Mouse (Mus musculus) midbrain, embryonic 15.5 days (tissue): Measurements from ENCODE around the gene 4931423N10Rik. TPM values are rescaled to one million over a fixed set of nuclear protein-coding genes. Genes with fewer than 3 reads are reported as not detected.
"Not testable (repeated sequence)": the region's sequence is repeated elsewhere in the genome, so short reads cannot be mapped to it uniquely, and the experiment has no call there.

Experiments
- ATAC-seq: fragments of 200-750 bp; cut with Nextera tagmentation; replicated peaks from 2 replicates; pipeline ENCODE4 v1.8.0; 2017; ENCODE audit warnings: moderate TSS enrichment
- H3K27ac ChIP-seq: fragments of 300-500 bp; sonication (generic); 2 replicates; pipeline ENCODE4 v1.5.1; 2015; ENCODE audit warnings: mild to moderate bottlenecking, inconsistent platforms
- H3K27me3 ChIP-seq: fragments of 300-500 bp; sonication (generic); replicated peaks from 2 replicates; pipeline ENCODE4 v1.6.1; 2015; ENCODE audit warnings: inconsistent platforms
- H3K36me3 ChIP-seq: fragments of 300-500 bp; sonication (generic); replicated peaks from 2 replicates; pipeline ENCODE4 v1.6.1; 2015; ENCODE audit warnings: inconsistent platforms
- H3K4me1 ChIP-seq: fragments of 300-500 bp; sonication (generic); 2 replicates; pipeline ENCODE4 v1.6.1; 2015; ENCODE audit warnings: inconsistent platforms
- H3K4me2 ChIP-seq: fragments of 300-500 bp; sonication (generic); 2 replicates; pipeline ENCODE4 v1.6.1; 2015; ENCODE audit warnings: inconsistent platforms, mild to moderate bottlenecking, moderate library complexity
- H3K4me3 ChIP-seq: fragments of 300-500 bp; sonication (generic); 2 replicates; pipeline ENCODE4 v1.5.1; 2015; ENCODE audit warnings: mild to moderate bottlenecking, inconsistent platforms
- H3K9ac ChIP-seq: fragments of 300-500 bp; sonication (generic); 2 replicates; pipeline ENCODE4 v1.6.1; 2015; ENCODE audit warnings: mild to moderate bottlenecking, inconsistent platforms
- H3K9me3 ChIP-seq: fragments of 300-500 bp; sonication (generic); 2 replicates; pipeline ENCODE4 v1.6.1; 2016; ENCODE audit warnings: inconsistent platforms
- WGBS: fragments of 180-500 bp; shearing (Covaris S2); methylation state at CpG from one replicate; pipeline ENCODE4 v1.1.7; 2015; ENCODE audit warnings: mixed read lengths; 5-methylcytosine and 5-hydroxymethylcytosine counted together
- polyA plus RNA-seq: library from polyadenylated mRNA; unstranded; fragments of >200 nt; fragmentation: Nextera tagmentation; extraction: Ambion mirVana; gene quantifications from 2 replicates; pipeline ENCODE4 v1.2.1, GENCODE M21; 2015

The 4931423N10Rik gene
- polyA plus RNA-seq = 0.09 and 0.18 TPM in 2 replicates

- peak; percentile 54; the same call in 1 of the 2 replicates for ATAC-seq
- Histone ChIP-seq H3K27me3 (no peaks in the 10 kb centered on the region), H3K36me3 (no peaks in the 10 kb centered on the region), H3K9ac (no peak within 1 kb of the TSS), H3K27ac (no peak within 1 kb of the TSS), H3K4me2 (no peak within 1 kb of the TSS), H3K4me1 (no peaks in the 10 kb centered on the region), H3K4me3 (no peak within 1 kb of the TSS), H3K9me3 (no peaks in the 10 kb centered on the region)
- 84% methylated on average over 15 of the region's 15 CpGs for WGBS
Measured at GRCm38 (mm10) chr2:23207070-23207526, at the start of gene 4931423N10Rik. Gene 4931423N10Rik (plus strand): TSS chr2:23207476.

DNA sequence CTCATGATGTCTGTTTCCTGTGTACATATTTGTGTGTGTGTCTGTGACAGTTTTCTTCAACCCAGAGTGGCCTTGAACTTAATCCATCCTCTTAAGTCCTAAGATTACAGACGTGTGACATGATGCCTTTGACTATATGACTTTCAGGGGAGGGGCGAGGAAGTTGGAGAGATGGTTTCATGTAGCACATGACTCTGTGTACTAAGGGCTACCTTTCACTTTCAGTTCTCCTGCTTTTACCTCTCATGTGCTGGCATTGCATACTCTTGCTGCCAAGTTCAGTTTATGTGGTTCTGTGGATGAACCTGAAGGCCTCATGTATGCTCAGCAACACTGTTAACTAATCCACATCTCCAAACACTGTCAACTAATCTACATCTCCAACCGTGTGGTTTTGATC, 35.0 kb upstream of the 4931423N10Rik start:
- Histone ChIP-seq H3K36me3 (peaks cover 47% of the 10 kb centered on the region), H3K4me2 (no peak overlapping the region), H3K4me3 (no peak overlapping the region), H3K27ac (no peak overlapping the region), H3K9ac (no peak overlapping the region), H3K9me3 (no peaks in the 10 kb centered on the region), H3K27me3 (no peaks in the 10 kb centered on the region), H3K4me1 (no peaks in the 10 kb centered on the region)
- 92% methylated on average over 3 of the region's 3 CpGs for WGBS
- ATAC-seq = no peak

DNA sequence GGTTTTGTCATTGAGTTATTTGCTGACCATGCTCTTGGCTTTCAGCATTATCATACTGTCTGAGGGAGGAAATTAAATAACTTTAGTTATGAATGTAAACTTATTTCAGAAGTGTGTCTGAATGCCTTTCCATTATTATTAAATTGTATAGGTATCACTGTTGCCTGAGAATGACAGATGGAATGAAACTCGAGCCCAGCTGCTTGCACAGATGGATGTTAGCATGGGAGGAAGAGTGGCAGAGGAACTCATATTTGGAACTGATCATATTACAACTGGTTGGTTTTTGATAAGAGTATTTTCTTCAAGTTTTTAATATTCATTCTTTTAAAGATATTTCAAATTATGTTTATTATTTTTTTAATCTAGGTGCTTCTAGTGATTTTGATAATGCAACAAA, 12.9 kb upstream of the 4931423N10Rik start:
- H3K36me3 ChIP-seq = peaks cover 43% of the 10 kb centered on the region
- WGBS = 92% methylated on average over 1 of the region's 1 CpGs
- ATAC-seq = no peak

GRCm38 (mm10) chr2:23201034-23201433, 6.2 kb upstream of the 4931423N10Rik start:
- Histone ChIP-seq H3K4me2 (no peak overlapping the region), H3K9ac (no peak overlapping the region), H3K27ac (no peak overlapping the region), H3K27me3 (no peaks in the 10 kb centered on the region), H3K36me3 (peaks cover 11% of the 10 kb centered on the region; the same call in 1 of the 2 replicates), H3K4me3 (no peak overlapping the region), H3K4me1 (no peaks in the 10 kb centered on the region), H3K9me3 (no peaks in the 10 kb centered on the region)
- no peak for ATAC-seq
- 90% methylated on average over 1 of the region's 1 CpGs for WGBS

More for the DNA sequence above, 12.9 kb upstream of the 4931423N10Rik start:
- no peaks in the 10 kb centered on the region for H3K27me3 ChIP-seq
- H3K4me2 ChIP-seq = no peak overlapping the region
- no peaks in the 10 kb centered on the region for H3K4me1 ChIP-seq
- H3K9me3 ChIP-seq = no peaks in the 10 kb centered on the region
- H3K27ac ChIP-seq = no peak overlapping the region
- no peak overlapping the region for H3K9ac ChIP-seq
- no peak overlapping the region for H3K4me3 ChIP-seq

GRCm38 (mm10) chr2:23202900-23203670, 4.2 kb upstream of the 4931423N10Rik start:
- no peak overlapping the region for H3K27ac ChIP-seq
- H3K9me3 ChIP-seq = no peaks in the 10 kb centered on the region
- H3K9ac ChIP-seq = no peak overlapping the region
- H3K27me3 ChIP-seq = no peaks in the 10 kb centered on the region
- no peak overlapping the region for H3K4me2 ChIP-seq
- 65% methylated on average over 15 of the region's 15 CpGs for WGBS
- H3K36me3 ChIP-seq = peaks cover 10% of the 10 kb centered on the region; the same call in 1 of the 2 replicates
- no peaks in the 10 kb centered on the region for H3K4me1 ChIP-seq
- no peak overlapping the region for H3K4me3 ChIP-seq
- ATAC-seq = peak; percentile 61; the same call in 1 of the 2 replicates

- 79% methylated on average over 5 of the region's 5 CpGs for WGBS
- Histone ChIP-seq H3K36me3 (no peaks in the 10 kb centered on the region), H3K4me1 (no peaks in the 10 kb centered on the region), H3K4me2 (no peak overlapping the region), H3K9ac (no peak overlapping the region), H3K27ac (no peak overlapping the region), H3K27me3 (no peaks in the 10 kb centered on the region), H3K9me3 (no peaks in the 10 kb centered on the region), H3K4me3 (no peak overlapping the region)
- ATAC-seq = no peak
Measured at GRCm38 (mm10) chr2:23213661-23214060, 6.4 kb downstream of the 4931423N10Rik start.

GRCm38 (mm10) chr2:23225199-23225598, 17.9 kb downstream of the 4931423N10Rik start:
- no peaks in the 10 kb centered on the region for H3K36me3 ChIP-seq
- no peak overlapping the region for H3K4me3 ChIP-seq
- no peak overlapping the region for H3K27ac ChIP-seq
- H3K9ac ChIP-seq = no peak overlapping the region
- no peaks in the 10 kb centered on the region for H3K27me3 ChIP-seq
- H3K4me1 ChIP-seq = no peaks in the 10 kb centered on the region
- no peak for ATAC-seq
- H3K9me3 ChIP-seq = no peaks in the 10 kb centered on the region
- 60% methylated on average over 7 of the region's 7 CpGs for WGBS
- no peak overlapping the region for H3K4me2 ChIP-seq

DNA sequence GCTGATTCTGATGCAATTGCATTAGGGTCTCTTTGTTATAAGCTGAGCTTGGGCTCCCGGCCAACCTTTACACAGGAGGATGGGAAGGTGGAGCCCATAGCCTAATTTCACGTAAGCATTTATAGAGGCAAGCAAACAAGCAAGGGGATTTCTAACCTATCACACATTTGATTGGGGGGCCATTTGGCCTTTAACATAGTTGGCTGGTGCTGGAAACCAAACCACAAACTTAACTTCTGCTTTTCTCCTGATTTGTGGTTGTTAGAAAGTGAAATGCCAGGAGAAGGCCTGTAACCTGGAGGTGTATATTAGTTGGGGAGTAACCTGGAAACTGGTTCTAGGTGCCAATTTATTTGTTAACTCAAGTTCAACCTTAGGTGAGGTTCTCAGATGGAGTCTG, 21.2 kb downstream of the 4931423N10Rik start:
- H3K9ac ChIP-seq = no peak overlapping the region
- no peak overlapping the region for H3K4me3 ChIP-seq
- no peak overlapping the region for H3K27ac ChIP-seq
- H3K27me3 ChIP-seq = no peaks in the 10 kb centered on the region
- ATAC-seq = no peak
- no peaks in the 10 kb centered on the region for H3K36me3 ChIP-seq
- H3K9me3 ChIP-seq = no peaks in the 10 kb centered on the region
- no peaks in the 10 kb centered on the region for H3K4me1 ChIP-seq
- WGBS = 55% methylated on average over 2 of the region's 2 CpGs
- no peak overlapping the region for H3K4me2 ChIP-seq

GRCm38 (mm10) chr2:23234065-23234773, 26.9 kb downstream of the 4931423N10Rik start:
- ATAC-seq = peak; percentile 91
- Histone ChIP-seq H3K4me3 (peak overlapping the region; percentile 47), H3K9me3 (no peaks in the 10 kb centered on the region), H3K9ac (peak overlapping the region; percentile 42), H3K4me2 (peak overlapping the region; percentile 54), H3K36me3 (no peaks in the 10 kb centered on the region), H3K27ac (0 out of 2 replicates have a peak overlapping the region, but pooled peaks have one; percentile 24), H3K4me1 (no peaks in the 10 kb centered on the region), H3K27me3 (no peaks in the 10 kb centered on the region)
- under 1% methylated on average over 32 of the region's 50 CpGs for WGBS

DNA sequence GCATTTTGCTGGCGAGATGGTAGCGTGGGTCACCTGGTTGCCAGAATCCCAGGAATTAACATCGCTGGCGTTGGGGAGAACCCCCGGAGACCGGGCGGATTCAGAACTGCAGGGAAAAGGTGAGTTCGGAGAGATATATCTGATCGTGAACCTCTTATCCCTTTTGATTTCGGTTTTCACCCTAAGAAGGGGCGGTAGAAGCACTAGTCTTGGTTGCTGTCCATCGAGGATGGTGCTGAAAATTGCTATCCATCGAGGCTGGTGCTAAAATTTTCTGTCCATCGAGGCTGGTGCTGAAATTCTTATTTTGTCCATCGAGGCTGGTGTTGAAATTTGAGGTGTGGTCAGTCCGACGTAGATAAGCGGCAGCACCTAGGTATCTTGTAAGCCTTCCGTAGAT, 83.7 kb downstream of the 4931423N10Rik start:
- not testable (repeated sequence) for H3K9me3 ChIP-seq, H3K27me3 ChIP-seq, H3K4me3 ChIP-seq, ATAC-seq, H3K4me2 ChIP-seq, H3K4me1 ChIP-seq, H3K36me3 ChIP-seq, H3K27ac ChIP-seq, H3K9ac ChIP-seq
- 59% methylated on average over 19 of the region's 19 CpGs for WGBS

DNA sequence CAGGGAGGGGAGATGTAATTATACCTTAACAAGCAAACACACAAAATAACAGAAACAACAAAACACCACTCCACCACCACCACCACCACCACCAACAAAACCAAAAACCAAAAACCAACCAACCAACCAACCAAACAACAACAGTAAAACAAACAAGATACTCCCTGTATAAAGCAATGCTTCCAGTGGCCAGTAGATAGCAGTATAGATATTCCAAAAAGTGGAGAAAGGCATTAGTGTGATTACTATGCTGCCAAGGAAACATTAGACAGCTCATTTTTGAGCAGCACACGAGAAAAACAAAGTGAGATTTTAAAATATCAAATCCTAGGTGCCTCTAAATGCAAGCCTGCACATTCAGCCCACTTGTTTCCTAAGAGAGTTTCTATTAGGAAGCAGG, 107.6 kb downstream of the 4931423N10Rik start:
- no peaks in the 10 kb centered on the region for H3K4me1 ChIP-seq

More for the DNA sequence above, 107.6 kb downstream of the 4931423N10Rik start:
- Histone ChIP-seq H3K9me3 (no peaks in the 10 kb centered on the region), H3K4me2 (no peak overlapping the region), H3K4me3 (no peak overlapping the region), H3K36me3 (no peaks in the 10 kb centered on the region), H3K27me3 (no peaks in the 10 kb centered on the region), H3K9ac (no peak overlapping the region), H3K27ac (no peak overlapping the region)
- 0 out of 2 replicates have a peak, but pooled peaks have one; percentile 63 for ATAC-seq
- WGBS = 2% methylated on average over 1 of the region's 1 CpGs
